Mouse (Mus musculus) liver, embryonic 14.5 days (tissue): ENCODE results near the gene Fam193a.

Source experiments
- CTCF ChIP-seq: IDR thresholded peaks from 2 replicates; pipeline ENCODE4 v1.5.1; 2016; ENCODE audit warnings: antibody characterized with exemption, low read depth, control low read depth
- EP300 ChIP-seq: IDR thresholded peaks from 2 replicates; pipeline ENCODE4 v1.6.1; 2016; ENCODE audit warnings: antibody characterized with exemption, low read depth

DNA sequence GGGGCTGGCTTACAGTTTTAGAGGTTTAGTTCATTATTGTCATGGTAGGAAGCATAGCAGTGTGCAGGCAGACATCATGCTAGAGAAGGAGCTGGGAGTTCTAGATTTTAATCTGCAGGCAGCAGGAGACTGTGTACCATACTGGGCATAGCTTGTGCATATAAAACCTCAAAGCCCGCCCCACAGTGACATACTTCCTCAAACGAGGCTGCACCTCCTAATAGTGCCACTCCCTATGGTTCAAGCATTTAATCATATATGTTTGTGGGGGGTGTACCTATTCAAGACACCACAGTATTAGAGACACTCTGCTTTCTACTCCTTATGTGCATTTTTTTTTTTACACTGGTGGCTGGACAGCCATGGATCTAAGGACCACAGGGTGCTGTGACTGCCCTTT is 39.6 kb upstream of the Fam193a start:
- TF ChIP-seq CTCF (no peak), EP300 (no peak)
